Mouse (Mus musculus) CH12.LX (cell line): ENCODE measurements around the gene Ick. TPM values are rescaled to one million over a fixed set of nuclear protein-coding genes. Genes with fewer than 3 reads are reported as not detected.

Source experiments
- DNase-seq: peaks from one replicate; pipeline ENCODE4 v3.0.0-alpha.2; 2013; ENCODE audit errors: extremely low read depth
- H3K27ac ChIP-seq: 2 replicates; pipeline ENCODE4 v1.5.1; 2012; ENCODE audit warnings: low read depth, mild to moderate bottlenecking, control low read depth, moderate library complexity; ENCODE audit not compliant: insufficient read depth
- H3K27me3 ChIP-seq: replicated peaks from 2 replicates; pipeline ENCODE3; 2012; ENCODE audit warnings: inconsistent platforms
- H3K36me3 ChIP-seq, 2 experiments: replicated peaks in 1 of 2; 2 replicates each; pipeline versions ENCODE3 to v1.6.1; 2012; ENCODE audit warnings: inconsistent platforms in 1 of 2, low read length in 1 of 2, mild to moderate bottlenecking in 1 of 2, mixed read lengths in 1 of 2, moderate library complexity in 1 of 2; ENCODE audit not compliant: control insufficient read depth in 1 of 2, insufficient read depth in 1 of 2
- H3K4me1 ChIP-seq, 2 experiments: 2 replicates each; pipeline ENCODE4 v1.6.1; 2012; ENCODE audit warnings: inconsistent platforms in 1 of 2, moderate library complexity in 1 of 2; ENCODE audit not compliant: insufficient read depth in 2 of 2, control insufficient read depth in 1 of 2
- H3K4me2 ChIP-seq: 2 replicates; pipeline ENCODE4 v1.6.1; 2012; ENCODE audit warnings: low read depth, mild to moderate bottlenecking, control low read depth; ENCODE audit not compliant: poor library complexity, insufficient read depth, severe bottlenecking
- H3K4me3 ChIP-seq, 3 experiments: fragments of 150-350 bp in 1 of 3; sonication (generic) in 1 of 3; replicated peaks in 1 of 3; 2 replicates each; pipeline versions ENCODE3 to v1.5.1; 2011 to 2012; ENCODE audit warnings: low read depth in 2 of 3, low read length in 2 of 3, mild to moderate bottlenecking in 2 of 3, moderate library complexity in 2 of 3, control low read depth in 1 of 3, improper control_type of control experiment in 1 of 3, inconsistent platforms in 1 of 3, mixed read lengths in 1 of 3; ENCODE audit not compliant: poor library complexity in 1 of 3
- H3K79me2 ChIP-seq: replicated peaks from 2 replicates; pipeline ENCODE4 v1.6.1; 2012; ENCODE audit warnings: mild to moderate bottlenecking, moderate library complexity; ENCODE audit not compliant: control insufficient read depth, poor library complexity, insufficient read depth, severe bottlenecking; ENCODE audit errors: extremely low read depth
- H3K9ac ChIP-seq: 2 replicates; pipeline ENCODE4 v1.6.1; 2012; ENCODE audit warnings: low read depth, mild to moderate bottlenecking, control low read depth, moderate library complexity; ENCODE audit not compliant: insufficient read depth
- H3K9me3 ChIP-seq: replicated peaks from 2 replicates; pipeline ENCODE3; 2012; ENCODE audit warnings: low read length, inconsistent platforms, mixed read lengths
- CHD1 ChIP-seq: IDR thresholded peaks from 2 replicates; pipeline ENCODE4 v1.6.1; 2012; ENCODE audit warnings: low read depth, low read length, improper control_type of control experiment, inconsistent platforms
- CTCF ChIP-seq, 2 experiments: IDR thresholded peaks in 1 of 2; conservative IDR thresholded peaks in 1 of 2; 2 replicates each; pipeline ENCODE4 v1.5.1; 2011 to 2012; ENCODE audit warnings: low read depth in 2 of 2, low read length in 2 of 2, improper control_type of control experiment in 1 of 2, inconsistent platforms in 1 of 2, mild to moderate bottlenecking in 1 of 2, moderate library complexity in 1 of 2
- ELF1 ChIP-seq: IDR thresholded peaks from 2 replicates; pipeline ENCODE4 v1.6.1; 2014; ENCODE audit warnings: low read depth, mild to moderate bottlenecking, inconsistent platforms, low read length, improper control_type of control experiment
- IRF4 ChIP-seq: IDR thresholded peaks from 2 replicates; pipeline ENCODE4 v1.6.1; 2014; ENCODE audit warnings: low read depth, mild to moderate bottlenecking, inconsistent platforms, low read length, improper control_type of control experiment
- JUND ChIP-seq: conservative IDR thresholded peaks from 2 replicates; pipeline ENCODE4 v1.6.1; 2011; ENCODE audit warnings: low read depth, low read length, improper control_type of control experiment
- MAFK ChIP-seq: IDR thresholded peaks from 2 replicates; pipeline ENCODE4 v1.6.1; 2011; ENCODE audit warnings: low read length, improper control_type of control experiment; ENCODE audit not compliant: insufficient replicate concordance
- MAX ChIP-seq: IDR thresholded peaks from 2 replicates; pipeline ENCODE4 v1.6.1; 2011; ENCODE audit warnings: low read length, improper control_type of control experiment
- MEF2A ChIP-seq: IDR thresholded peaks from 2 replicates; pipeline ENCODE4 v1.6.1; 2014; ENCODE audit warnings: low read depth, mild to moderate bottlenecking, inconsistent platforms, low read length, improper control_type of control experiment, borderline replicate concordance
- MXI1 ChIP-seq: IDR thresholded peaks from 2 replicates; pipeline ENCODE4 v1.6.1; 2011; ENCODE audit warnings: mild to moderate bottlenecking, low read depth, low read length, improper control_type of control experiment
- MYC ChIP-seq: IDR thresholded peaks from 2 replicates; pipeline ENCODE4 v1.6.1; 2011; ENCODE audit warnings: low read depth, mild to moderate bottlenecking, improper control_type of control experiment, low read length
- NELFE ChIP-seq: IDR thresholded peaks from 2 replicates; pipeline ENCODE4 v1.6.1; 2011; ENCODE audit warnings: low read depth, low read length, improper control_type of control experiment
- NRF1 ChIP-seq: IDR thresholded peaks from 2 replicates; pipeline ENCODE4 v1.6.1; 2014; ENCODE audit warnings: low read depth, mild to moderate bottlenecking, inconsistent platforms, low read length, improper control_type of control experiment, moderate library complexity
- POLR2A ChIP-seq: IDR thresholded peaks from 2 replicates; pipeline ENCODE4 v1.6.1; 2011; ENCODE audit warnings: low read depth, mild to moderate bottlenecking, improper control_type of control experiment, low read length
- RAD21 ChIP-seq: IDR thresholded peaks from 2 replicates; pipeline ENCODE4 v1.6.1; 2011; ENCODE audit warnings: low read depth, mild to moderate bottlenecking, low read length, improper control_type of control experiment, moderate library complexity
- RCOR1 ChIP-seq: conservative IDR thresholded peaks from 2 replicates; pipeline ENCODE4 v1.6.1; 2012; ENCODE audit warnings: low read depth, mild to moderate bottlenecking, inconsistent platforms, low read length, improper control_type of control experiment
- SIN3A ChIP-seq: IDR thresholded peaks from 2 replicates; pipeline ENCODE4 v1.6.1; 2012; ENCODE audit warnings: low read length, improper control_type of control experiment, inconsistent platforms
- SMC3 ChIP-seq: IDR thresholded peaks from 2 replicates; pipeline ENCODE4 v1.6.1; 2011; ENCODE audit warnings: low read depth, low read length, improper control_type of control experiment
- TBP ChIP-seq: conservative IDR thresholded peaks from 2 replicates; pipeline ENCODE4 v1.6.1; 2011; ENCODE audit warnings: low read depth, low read length, improper control_type of control experiment
- USF2 ChIP-seq: conservative IDR thresholded peaks from 2 replicates; pipeline ENCODE4 v1.6.1; 2011; ENCODE audit warnings: low read depth, low read length, improper control_type of control experiment
- ZMIZ1 ChIP-seq: IDR thresholded peaks from 2 replicates; pipeline ENCODE4 v1.6.1; 2012; ENCODE audit warnings: low read depth, mild to moderate bottlenecking, inconsistent platforms, low read length, improper control_type of control experiment
- ZNF384 ChIP-seq: IDR thresholded peaks from 2 replicates; pipeline ENCODE4 v1.6.1; 2012; ENCODE audit warnings: low read depth, low read length, improper control_type of control experiment, inconsistent platforms
- dilution Hi-C: fragments of 300-500 bp; cut with MboI; formaldehyde crosslinking; loops from 2 replicates; pipeline ENCODE4 v1.14.3; 2020; ENCODE audit warnings: low sequenced_read_pairs; ENCODE audit not compliant: extremely low pct_unique_long_range_greater_than_20kb, extremely low pct_ligation_motif_present
- in situ Hi-C: fragments of 300-500 bp; cut with MboI; formaldehyde crosslinking; loops from 3 replicates; pipeline ENCODE4 v1.14.3; 2019; ENCODE audit warnings: low sequenced_read_pairs, low pct_ligation_motif_present, low pct_unique_long_range_greater_than_20kb, mixed read lengths
- polyA plus RNA-seq: library from polyadenylated mRNA; unstranded; fragments of >175 nt; gene quantifications from 2 replicates; pipeline ENCODE4 v1.2.1, GENCODE M21; 2012; ENCODE audit warnings: low read depth; ENCODE audit not compliant: insufficient read length
- total RNA-seq, 2 experiments: library from RNA; depleted of rRNA; stranded (reverse); fragments of 300-350 nt in 1 of 2; fragments of >200 nt in 1 of 2; gene quantifications; 2 replicates each; pipeline ENCODE4 v1.2.3; 2012 to 2014

Ick gene
- total and polyA plus RNA-seq, 3 experiments: 4.5 to 7.1 (median 4.8) TPM

DNA sequence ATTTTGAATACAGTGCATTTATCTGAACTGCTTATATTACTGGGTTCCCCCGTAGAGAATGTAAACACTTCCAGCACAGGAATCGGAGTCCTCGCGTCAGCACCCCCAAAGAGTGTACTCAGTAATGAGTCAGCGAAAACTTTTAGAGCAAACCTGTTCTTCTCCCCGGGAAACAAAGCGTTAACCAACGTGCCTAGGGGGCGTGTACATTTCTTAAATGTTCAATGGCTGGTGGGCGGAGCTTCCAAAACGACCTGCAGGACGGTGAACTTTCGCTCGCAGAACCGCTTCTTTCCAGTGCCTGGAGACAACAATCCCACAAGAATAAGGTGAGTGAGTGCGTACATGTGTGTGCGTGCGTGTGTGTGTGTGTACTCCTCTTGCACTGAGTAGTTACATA is 82.7 kb downstream of the Ick start:
- peak overlapping the region; percentile 55; the same call in 1 of the 2 replicates for H3K4me2 ChIP-seq
- H3K27me3 ChIP-seq: no peaks in the 10 kb centered on the region
- H3K36me3 ChIP-seq: no peaks in the 10 kb centered on the region
- no peak overlapping the region for H3K9ac ChIP-seq
- in situ Hi-C loops (no loop called here), dilution Hi-C loops (no loop called here)
- DNase-seq: peak; percentile 18
- H3K27ac ChIP-seq: no peak overlapping the region
- no peak overlapping the region for H3K4me3 ChIP-seq
- no peaks in the 10 kb centered on the region for H3K79me2 ChIP-seq
- TF ChIP-seq MAFK (peak; percentile 70; the same call in 1 of the 2 replicates), ZMIZ1 (no peak), ELF1 (no peak), TBP (0 out of 2 replicates have a peak, but pooled peaks have one; percentile 32), NRF1 (no peak)
- H3K9me3 ChIP-seq: no peaks in the 10 kb centered on the region
- peaks cover 0 to 5% of the 10 kb centered on the region in 2 experiments; a peak in 1 of 4 replicates for H3K4me1 ChIP-seq

DNA sequence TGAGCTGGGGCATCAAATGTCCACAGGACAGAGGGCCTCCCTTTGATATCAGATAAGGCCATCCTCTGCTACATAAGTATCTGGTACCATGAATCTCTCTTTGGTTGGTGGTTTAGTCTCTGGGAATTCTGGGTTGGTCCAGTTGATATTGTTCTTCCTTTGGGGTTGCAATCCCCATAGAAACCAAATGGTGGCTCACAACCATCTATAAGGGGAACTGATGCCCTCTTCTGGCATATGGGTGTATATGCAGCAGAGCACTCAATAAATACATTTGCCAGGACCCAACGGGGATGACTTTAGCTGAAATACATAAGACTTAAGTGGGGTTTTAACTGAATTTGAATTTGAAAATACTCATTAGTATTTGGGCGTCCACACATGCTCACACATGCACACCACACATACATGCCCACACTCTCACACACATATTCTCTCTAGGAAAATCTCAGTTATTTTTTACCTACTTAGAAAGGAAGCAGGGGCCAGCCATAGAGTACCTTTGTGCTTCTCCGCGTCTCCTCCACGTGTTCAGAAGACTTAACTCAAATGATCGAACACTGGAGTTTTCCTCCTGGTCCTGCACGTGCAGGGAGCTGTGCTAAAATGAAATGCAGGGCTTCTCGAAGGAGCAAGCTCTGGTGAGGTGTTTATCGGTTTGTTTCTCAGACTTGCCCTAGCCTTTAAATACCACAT is 85.1 kb downstream of the Ick start:
- Histone ChIP-seq H3K27ac (no peak overlapping the region), H3K4me1 (peaks cover 0 to 5% of the 10 kb centered on the region in 2 experiments; a peak in 1 of 4 replicates), H3K4me2 (0 out of 2 replicates have a peak overlapping the region, but pooled peaks have one; percentile 17), H3K4me3 (no peak overlapping the region), H3K79me2 (no peaks in the 10 kb centered on the region), H3K27me3 (no peaks in the 10 kb centered on the region), H3K9me3 (no peaks in the 10 kb centered on the region), H3K36me3 (no peaks in the 10 kb centered on the region), H3K9ac (no peak overlapping the region)
- in situ Hi-C loops: no loop called here
- peak; percentile 74 for DNase-seq
- no peak for TF ChIP-seq USF2
- TF ChIP-seq POLR2A: no peak
- peak; percentile 21; the same call in 1 of the 2 replicates for TF ChIP-seq ZNF384
- TF ChIP-seq MXI1: peak; percentile 60; the same call in 1 of the 2 replicates
- TF ChIP-seq MYC: peak; percentile 55
- TF ChIP-seq MEF2A: no peak
- peak; percentile 65; the same call in 1 of the 2 replicates for TF ChIP-seq IRF4
- TF ChIP-seq SMC3: peak; percentile 81
- TF ChIP-seq CTCF (conservative IDR thresholded peaks at IDR 0.05 in 1 of 2, IDR thresholded peaks at IDR 0.05 in 1 of 2; ENCODE audit: low read depth in 2 of 2, low read length in 2 of 2): peak; percentile 78 to 100
- TF ChIP-seq RCOR1: no peak
- no peak for TF ChIP-seq SIN3A
- TF ChIP-seq JUND: peak; percentile 60; the same call in 1 of the 2 replicates
- peak; percentile 85; the same call in 1 of the 2 replicates for TF ChIP-seq NELFE
- TF ChIP-seq CHD1: no peak
- peak; percentile 70 for TF ChIP-seq MAX
- peak; percentile 69 for TF ChIP-seq RAD21
- dilution Hi-C loops: no loop called here
